Mouse (Mus musculus) limb, embryonic 10.5 days (tissue): Measurements from ENCODE around the gene Rusc1. TPM values are rescaled to one million over a fixed set of nuclear protein-coding genes. Genes with fewer than 3 reads are reported as not detected.

Experiments
- DNase-seq: peaks from one replicate; pipeline ENCODE4 v3.0.0-alpha.2; 2017; ENCODE audit warnings: low spot score
- H3K27ac ChIP-seq: fragments of 300-500 bp; sonication (generic); 2 replicates; pipeline ENCODE4 v1.5.1; 2016; ENCODE audit warnings: mild to moderate bottlenecking
- H3K27me3 ChIP-seq: fragments of 300-500 bp; sonication (generic); 2 replicates; pipeline ENCODE4 v1.6.1; 2016; ENCODE audit warnings: low read depth, mild to moderate bottlenecking; ENCODE audit not compliant: poor library complexity, severe bottlenecking
- H3K36me3 ChIP-seq: fragments of 300-500 bp; sonication (generic); 2 replicates; pipeline ENCODE4 v1.6.1; 2016; ENCODE audit warnings: mild to moderate bottlenecking, moderate library complexity
- H3K4me1 ChIP-seq: fragments of 300-500 bp; sonication (generic); 2 replicates; pipeline ENCODE4 v1.6.1; 2016
- H3K4me3 ChIP-seq: fragments of 300-500 bp; sonication (generic); 2 replicates; pipeline ENCODE4 v1.5.1; 2016; ENCODE audit warnings: mild to moderate bottlenecking, moderate library complexity
- H3K9me3 ChIP-seq: fragments of 300-500 bp; sonication (generic); replicated peaks from 2 replicates; pipeline ENCODE4 v1.6.1; 2016; ENCODE audit warnings: mild to moderate bottlenecking
- WGBS: fragments of 180-500 bp; shearing (Covaris S2); methylation state at CpG from one replicate; pipeline ENCODE4 v1.1.7; 2016; 5-methylcytosine and 5-hydroxymethylcytosine counted together
- polyA plus RNA-seq: library from polyadenylated mRNA; unstranded; fragments of >200 nt; fragmentation: Nextera tagmentation; extraction: Ambion mirVana; gene quantifications from 2 replicates; pipeline ENCODE4 v1.2.1, GENCODE M21; 2016

The Rusc1 gene
- 9.4 and 13.3 TPM in 2 replicates for polyA plus RNA-seq

DNA sequence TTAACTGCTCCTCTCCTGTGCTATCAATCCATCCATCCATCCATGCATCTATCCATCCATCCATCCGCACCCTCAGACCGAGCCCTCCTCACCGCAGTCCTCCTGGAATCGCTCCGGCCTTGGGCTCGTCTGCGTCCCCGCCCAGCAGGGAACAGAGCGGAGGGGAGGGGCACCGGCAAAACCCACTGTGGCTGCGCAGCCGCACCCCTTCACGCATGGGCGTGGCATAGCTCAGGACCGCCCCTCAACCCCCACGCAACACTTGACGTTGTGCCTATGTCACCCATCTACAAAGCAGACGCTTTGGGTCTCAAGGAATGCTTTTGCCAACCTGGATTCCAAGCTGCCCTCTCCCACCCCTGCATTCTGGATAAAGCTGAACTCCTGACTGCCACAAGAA is at the start of gene Rusc1:
TSS of gene Rusc1 (minus strand) at position 137 of the 400 bp plus-strand sequence.
- Histone ChIP-seq H3K36me3 (peaks cover 49% of the 10 kb centered on the region), H3K27ac (no peak within 1 kb of the TSS), H3K4me1 (peaks cover 64% of the 10 kb centered on the region), H3K9me3 (no peaks in the 10 kb centered on the region), H3K4me3 (peak within 1 kb of the TSS; percentile 73), H3K27me3 (peaks cover 66% of the 10 kb centered on the region)
- peak; percentile 77 for DNase-seq
- 1% methylated on average over 18 of the region's 18 CpGs for WGBS

- Histone ChIP-seq H3K36me3 (no peaks in the 10 kb centered on the region), H3K27ac (peak overlapping the region; percentile 39; the same call in 1 of the 2 replicates), H3K9me3 (no peaks in the 10 kb centered on the region), H3K4me1 (peaks cover 22% of the 10 kb centered on the region), H3K27me3 (peaks cover 40% of the 10 kb centered on the region), H3K4me3 (peak overlapping the region; percentile 6; the same call in 1 of the 2 replicates)
- DNase-seq = no peak
- 38% methylated on average over 9 of the region's 9 CpGs for WGBS
These were observed 43.3 kb upstream of the Rusc1 start for GRCm38 (mm10) chr3:89136365-89136764.

DNA sequence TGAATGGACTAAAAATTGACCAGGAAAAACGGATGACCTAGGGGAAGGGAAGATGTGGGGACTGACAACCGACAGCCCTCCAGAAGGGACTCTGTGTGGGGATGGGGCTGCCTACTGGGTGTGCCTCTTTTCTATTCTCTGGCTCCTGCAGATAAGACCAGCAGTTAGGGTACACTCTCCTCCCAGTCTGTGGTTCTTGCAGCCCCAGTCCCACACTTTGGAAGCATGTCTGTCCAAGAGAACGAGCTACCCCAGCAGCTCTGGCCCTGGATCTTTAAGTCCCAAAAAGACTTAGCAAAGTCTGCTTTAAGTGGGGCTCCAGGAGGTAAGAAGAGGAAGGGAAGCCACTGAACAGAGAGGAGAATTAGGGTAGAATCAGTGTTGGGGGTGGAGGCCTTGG is 42.8 kb upstream of the Rusc1 start, which contains the start of gene Pklr:
TSS of gene Pklr (plus strand) at position 185 of the 400 bp plus-strand sequence.
- Histone ChIP-seq H3K27ac (peak within 1 kb of the TSS; percentile 39; the same call in 1 of the 2 replicates), H3K9me3 (no peaks in the 10 kb centered on the region), H3K27me3 (peaks cover 38% of the 10 kb centered on the region), H3K36me3 (no peaks in the 10 kb centered on the region), H3K4me3 (peak within 1 kb of the TSS; percentile 11), H3K4me1 (peaks cover 22% of the 10 kb centered on the region)
- 64% methylated on average over 3 of the region's 3 CpGs for WGBS
- no peak for DNase-seq

DNA sequence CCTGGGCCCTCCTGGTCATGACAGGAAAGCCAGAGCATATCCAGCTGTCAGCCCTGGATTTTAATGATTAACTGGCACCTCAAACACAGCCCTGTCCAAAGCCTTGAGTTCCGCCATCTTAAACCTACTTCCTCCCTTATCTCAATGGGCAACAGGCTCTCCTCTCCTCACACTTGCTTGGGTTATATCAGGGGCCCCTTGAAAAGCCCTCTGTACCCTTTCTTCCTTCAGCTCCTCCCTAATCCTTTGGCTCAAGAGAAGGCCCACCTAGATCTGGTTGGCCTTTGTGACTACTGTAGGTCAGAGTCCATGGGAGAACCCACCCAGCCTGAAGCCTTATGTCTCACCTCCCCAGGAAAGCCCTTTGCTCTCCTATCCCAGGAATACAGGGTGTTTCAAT is 40.6 kb upstream of the Rusc1 start:
- no peak for DNase-seq
- 81% methylated on average over 1 of the region's 1 CpGs for WGBS
- peaks cover 38% of the 10 kb centered on the region for H3K27me3 ChIP-seq
- no peak overlapping the region for H3K4me3 ChIP-seq
- H3K9me3 ChIP-seq = no peaks in the 10 kb centered on the region
- peaks cover 21% of the 10 kb centered on the region for H3K4me1 ChIP-seq
- H3K27ac ChIP-seq = no peak overlapping the region
- H3K36me3 ChIP-seq = no peaks in the 10 kb centered on the region

DNA sequence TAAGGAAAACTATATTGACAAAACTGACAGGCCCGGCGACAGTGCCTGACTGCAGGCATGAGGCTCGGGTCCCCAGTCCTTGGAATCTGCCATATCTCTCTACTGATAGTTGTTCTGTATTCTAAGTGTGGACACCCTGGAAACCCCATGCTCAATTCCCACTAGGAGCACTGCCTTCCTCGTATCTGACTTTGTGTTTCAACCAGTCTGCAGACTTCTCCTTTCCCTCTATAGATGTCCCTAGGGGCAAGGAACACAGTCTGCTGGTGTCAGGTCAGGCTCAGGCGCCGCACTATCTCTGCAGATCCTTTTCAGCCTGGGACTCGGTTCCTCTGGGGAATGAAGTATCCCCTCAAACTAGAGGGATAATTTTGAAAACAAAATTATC is 39.9 kb upstream of the Rusc1 start:
- 83% methylated on average over 7 of the region's 7 CpGs for WGBS
- Histone ChIP-seq H3K27me3 (peaks cover 38% of the 10 kb centered on the region), H3K4me1 (peaks cover 22% of the 10 kb centered on the region), H3K9me3 (no peaks in the 10 kb centered on the region), H3K36me3 (no peaks in the 10 kb centered on the region), H3K27ac (no peak overlapping the region), H3K4me3 (no peak overlapping the region)
- no peak for DNase-seq

DNA sequence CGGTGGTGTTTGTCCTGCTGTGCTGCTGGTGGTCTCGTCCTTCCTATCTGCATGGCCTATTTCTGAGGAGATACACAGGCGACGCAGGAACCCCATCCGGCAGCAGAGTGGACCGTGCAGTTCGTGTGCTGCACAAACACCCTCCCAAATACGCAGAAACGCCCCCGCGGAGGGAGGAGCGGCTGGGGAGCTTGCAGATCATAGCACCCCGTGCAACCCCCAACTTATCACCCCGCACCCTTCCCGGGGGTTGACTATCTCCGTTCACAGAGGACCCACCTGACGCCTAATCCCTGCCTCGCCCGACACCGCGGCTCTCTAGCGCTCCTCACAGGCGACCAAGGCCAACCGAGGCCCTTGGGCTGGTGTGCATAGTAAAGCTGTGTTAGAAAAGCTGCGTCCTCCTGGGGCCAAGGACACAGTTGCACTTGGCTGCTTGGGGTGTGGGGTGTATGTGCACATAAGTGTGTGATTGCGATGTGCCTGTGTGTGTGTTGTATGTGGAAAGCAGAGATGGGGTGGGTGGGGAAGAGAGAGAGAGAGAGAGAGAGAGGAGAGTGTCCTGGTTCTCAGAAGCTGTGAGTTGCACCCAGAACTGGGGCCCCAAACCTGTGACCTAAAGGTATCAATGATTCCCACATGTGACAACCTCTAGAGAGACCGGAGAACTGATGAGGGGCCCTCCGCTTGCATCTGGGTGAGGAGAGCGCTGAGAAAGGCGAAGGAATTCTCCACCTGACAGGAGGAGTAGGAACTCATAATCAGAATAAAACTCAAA is 39.4 kb upstream of the Rusc1 start:
- H3K36me3 ChIP-seq = no peaks in the 10 kb centered on the region
- H3K27ac ChIP-seq = peak overlapping the region; percentile 42; the same call in 1 of the 2 replicates
- H3K4me1 ChIP-seq = peaks cover 22% of the 10 kb centered on the region
- H3K9me3 ChIP-seq = no peaks in the 10 kb centered on the region
- 16% methylated on average over 30 of the region's 30 CpGs for WGBS
- DNase-seq = peak; percentile 57
- peak overlapping the region; percentile 42 for H3K4me3 ChIP-seq
- H3K27me3 ChIP-seq = peaks cover 38% of the 10 kb centered on the region

DNA sequence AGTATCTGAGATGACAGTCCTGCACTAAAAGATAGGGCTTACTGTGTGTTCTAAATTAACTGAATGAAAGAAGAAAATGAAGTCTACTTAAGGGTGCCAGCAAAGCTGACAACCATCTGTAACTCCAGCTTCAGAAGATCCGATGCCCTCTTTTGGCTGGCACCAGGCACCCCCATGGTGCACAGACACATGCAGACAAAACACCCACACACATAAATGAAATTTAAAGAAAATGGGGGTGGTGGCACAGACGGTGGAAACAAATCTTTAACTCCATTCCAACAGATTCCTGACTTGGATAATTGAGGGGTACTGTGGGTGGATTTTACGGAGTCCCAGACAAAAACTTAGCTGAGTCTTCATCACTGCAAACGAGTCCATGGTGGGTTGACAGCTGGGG is 38.7 kb upstream of the Rusc1 start:
- DNase-seq = no peak
- Histone ChIP-seq H3K9me3 (no peaks in the 10 kb centered on the region), H3K4me1 (peaks cover 22% of the 10 kb centered on the region), H3K27ac (peak overlapping the region; percentile 42; the same call in 1 of the 2 replicates), H3K4me3 (peak overlapping the region; percentile 42), H3K27me3 (peaks cover 38% of the 10 kb centered on the region), H3K36me3 (no peaks in the 10 kb centered on the region)
- 63% methylated on average over 4 of the region's 4 CpGs for WGBS

DNA sequence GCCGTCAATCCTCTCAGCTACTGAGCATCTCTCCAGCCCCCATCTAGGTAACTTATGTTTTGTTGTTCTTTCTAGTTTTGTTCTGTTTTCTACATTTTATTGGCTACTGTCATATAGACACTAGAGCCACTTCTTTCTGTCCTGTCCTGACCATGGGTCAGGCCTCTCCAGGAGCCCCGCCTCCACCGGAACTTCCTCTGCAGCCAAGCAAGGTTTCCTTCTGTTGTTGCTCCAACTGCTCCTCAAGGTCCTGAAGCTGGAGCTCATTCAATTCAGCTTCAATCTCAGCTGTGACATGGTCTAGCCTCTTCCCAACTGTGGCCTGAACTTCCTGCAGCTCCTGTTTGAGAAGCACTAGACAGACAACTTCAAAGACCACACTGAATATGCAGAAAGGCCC is 36.8 kb upstream of the Rusc1 start:
- Histone ChIP-seq H3K9me3 (no peaks in the 10 kb centered on the region), H3K27me3 (peaks cover 30% of the 10 kb centered on the region), H3K4me3 (no peak overlapping the region), H3K36me3 (no peaks in the 10 kb centered on the region), H3K27ac (no peak overlapping the region), H3K4me1 (peaks cover 18% of the 10 kb centered on the region)
- DNase-seq = no peak
- 88% methylated on average over 3 of the region's 3 CpGs for WGBS

GRCm38 (mm10) chr3:89125981-89126380 is 32.9 kb upstream of the Rusc1 start:
- no peaks in the 10 kb centered on the region for H3K9me3 ChIP-seq
- H3K27ac ChIP-seq = no peak overlapping the region
- WGBS = 92% methylated on average over 3 of the region's 3 CpGs
- H3K36me3 ChIP-seq = no peaks in the 10 kb centered on the region
- H3K4me1 ChIP-seq = peaks cover 4% of the 10 kb centered on the region; the same call in 1 of the 2 replicates
- DNase-seq = no peak
- no peak overlapping the region for H3K4me3 ChIP-seq
- no peaks in the 10 kb centered on the region for H3K27me3 ChIP-seq

- Histone ChIP-seq H3K4me1 (peaks cover 4% of the 10 kb centered on the region; the same call in 1 of the 2 replicates), H3K36me3 (no peaks in the 10 kb centered on the region), H3K27me3 (no peaks in the 10 kb centered on the region), H3K9me3 (no peaks in the 10 kb centered on the region), H3K4me3 (no peak overlapping the region), H3K27ac (no peak overlapping the region)
- 89% methylated on average over 3 of the region's 3 CpGs for WGBS
- no peak for DNase-seq
These were observed 31.1 kb upstream of the Rusc1 start for GRCm38 (mm10) chr3:89124241-89124640.

- 67% methylated on average over 2 of the region's 2 CpGs for WGBS
These were observed 30.2 kb upstream of the Rusc1 start for GRCm38 (mm10) chr3:89123313-89123712.

GRCm38 (mm10) chr3:89115522-89115921 is 22.4 kb upstream of the Rusc1 start:
- H3K36me3 ChIP-seq = no peaks in the 10 kb centered on the region

More at GRCm38 (mm10) chr3:89123313-89123712, 30.2 kb upstream of the Rusc1 start:
- no peaks in the 10 kb centered on the region for H3K9me3 ChIP-seq
- no peak overlapping the region for H3K27ac ChIP-seq
- H3K27me3 ChIP-seq = no peaks in the 10 kb centered on the region
- no peaks in the 10 kb centered on the region for H3K4me1 ChIP-seq
- H3K4me3 ChIP-seq = no peak overlapping the region
- DNase-seq = no peak
- no peaks in the 10 kb centered on the region for H3K36me3 ChIP-seq

DNA sequence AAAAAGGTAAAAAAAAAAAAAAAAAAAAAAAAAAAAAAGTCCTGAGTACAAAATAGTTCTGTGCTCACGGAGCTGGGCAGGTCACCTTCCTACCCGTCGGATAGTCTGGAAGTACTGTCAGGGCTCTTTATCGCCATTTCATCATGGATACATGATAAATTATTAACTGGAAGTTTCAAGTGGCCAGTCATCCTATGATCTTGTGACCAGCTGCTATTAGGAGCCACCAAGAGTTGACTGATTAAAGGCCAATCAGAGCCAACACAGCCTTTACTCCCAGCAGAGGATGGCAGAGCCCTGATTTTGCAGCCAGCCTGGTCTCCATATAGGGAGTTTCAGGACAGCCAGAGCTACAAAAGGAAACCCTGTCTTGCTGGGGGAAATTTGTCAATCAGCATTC is 19.9 kb upstream of the Rusc1 start:
- DNase-seq = no peak
- no peaks in the 10 kb centered on the region for H3K9me3 ChIP-seq
- H3K27ac ChIP-seq = no peak overlapping the region
- WGBS = 85% methylated on average over 4 of the region's 4 CpGs
- H3K4me3 ChIP-seq = no peak overlapping the region
- no peaks in the 10 kb centered on the region for H3K4me1 ChIP-seq
- no peaks in the 10 kb centered on the region for H3K27me3 ChIP-seq
- H3K36me3 ChIP-seq = no peaks in the 10 kb centered on the region

More at GRCm38 (mm10) chr3:89115522-89115921, 22.4 kb upstream of the Rusc1 start:
- Histone ChIP-seq H3K27me3 (no peaks in the 10 kb centered on the region), H3K4me3 (no peak overlapping the region), H3K9me3 (no peaks in the 10 kb centered on the region), H3K27ac (no peak overlapping the region), H3K4me1 (no peaks in the 10 kb centered on the region)
- no peak for DNase-seq
- 9% methylated on average over 2 of the region's 2 CpGs for WGBS
